Mouse (Mus musculus) liver, embryonic 14.5 days (tissue): ENCODE results near the gene Gse1. TPM values are rescaled to one million over a fixed set of nuclear protein-coding genes. Genes with fewer than 3 reads are reported as not detected.

Source experiments
- ATAC-seq: fragments of 200-750 bp; cut with Nextera tagmentation; 2 replicates; pipeline ENCODE4 v1.8.0; 2017; ENCODE audit warnings: moderate number of reproducible peaks, mild to moderate bottlenecking, moderate library complexity; ENCODE audit not compliant: insufficient read depth
- DNase-seq, 3 experiments: peaks; one replicate each; pipeline ENCODE4 v3.0.0-alpha.2; 2012 to 2013; ENCODE audit warnings: low read depth in 3 of 3, low spot score in 3 of 3
- H3K27ac ChIP-seq: fragments of 300-500 bp; sonication (generic); 2 replicates; pipeline ENCODE4 v1.5.1; 2014; ENCODE audit warnings: moderate library complexity, mild to moderate bottlenecking, control low read depth, inconsistent platforms
- H3K27me3 ChIP-seq: fragments of 300-500 bp; sonication (generic); 2 replicates; pipeline ENCODE4 v1.6.1; 2014; ENCODE audit warnings: mild to moderate bottlenecking, low read length, moderate library complexity; ENCODE audit not compliant: control insufficient read depth, insufficient read depth
- H3K36me3 ChIP-seq: fragments of 300-500 bp; sonication (generic); replicated peaks from 2 replicates; pipeline ENCODE4 v1.6.1; 2014; ENCODE audit warnings: low read depth; ENCODE audit not compliant: control insufficient read depth, insufficient read depth
- H3K4me1 ChIP-seq, 2 experiments: fragments of 200-500 bp in 1 of 2; fragments of 300-500 bp in 1 of 2; sonication (generic) in 1 of 2; replicated peaks; 2 replicates each; pipeline ENCODE4 v1.6.1; 2012 to 2014; ENCODE audit warnings: antibody characterized with exemption in 1 of 2, inconsistent platforms in 1 of 2, low read length in 1 of 2; ENCODE audit not compliant: control insufficient read depth in 2 of 2, insufficient read depth in 2 of 2
- H3K4me2 ChIP-seq: fragments of 300-500 bp; sonication (generic); 2 replicates; pipeline ENCODE4 v1.6.1; 2014; ENCODE audit warnings: low read depth, mild to moderate bottlenecking, control low read depth, moderate library complexity
- H3K4me3 ChIP-seq, 2 experiments: fragments of 200-500 bp in 1 of 2; fragments of 300-500 bp in 1 of 2; sonication (generic) in 1 of 2; 2 replicates each; pipeline ENCODE4 v1.5.1; 2012 to 2014; ENCODE audit warnings: low read depth in 2 of 2, low read length in 2 of 2, mild to moderate bottlenecking in 2 of 2, control low read depth in 1 of 2, inconsistent platforms in 1 of 2, moderate library complexity in 1 of 2; ENCODE audit not compliant: insufficient read depth in 1 of 2
- H3K9ac ChIP-seq: fragments of 300-500 bp; sonication (generic); replicated peaks from 2 replicates; pipeline ENCODE4 v1.6.1; 2014; ENCODE audit warnings: mild to moderate bottlenecking, control low read depth, moderate library complexity
- H3K9me3 ChIP-seq: fragments of 300-500 bp; sonication (generic); 2 replicates; pipeline ENCODE4 v1.6.1; 2016; ENCODE audit warnings: low read length, mixed read lengths; ENCODE audit not compliant: control insufficient read depth
- CTCF ChIP-seq: IDR thresholded peaks from 2 replicates; pipeline ENCODE4 v1.5.1; 2016; ENCODE audit warnings: antibody characterized with exemption, low read depth, control low read depth
- EP300 ChIP-seq: IDR thresholded peaks from 2 replicates; pipeline ENCODE4 v1.6.1; 2016; ENCODE audit warnings: antibody characterized with exemption, low read depth
- WGBS: fragments of 180-500 bp; shearing (Covaris S2); extraction: QIAGEN DNeasy Blood & Tissue Kit; methylation state at CpG from one replicate; pipeline ENCODE4 v1.1.7; 2014; ENCODE audit not compliant: insufficient replicate concordance; 5-methylcytosine and 5-hydroxymethylcytosine counted together
- polyA plus RNA-seq, 2 experiments: library from polyadenylated mRNA; depleted of rRNA in 1 of 2; stranded (reverse) in 1 of 2; unstranded in 1 of 2; fragments of >200 nt; fragmentation: Nextera tagmentation in 1 of 2; extraction: Ambion mirVana in 1 of 2; gene quantifications; 2 replicates each; pipeline versions ENCODE4 v1.2.1 to v1.2.3; 2012 to 2014

The Gse1 gene
- polyA plus RNA-seq, 2 experiments, result 11.4 to 14.9 TPM

GRCm38 (mm10) chr8:120216855-120217830 is 11.1 kb upstream of the Gse1 start:
- TF ChIP-seq EP300 (no peak), CTCF (no peak)
- Histone ChIP-seq H3K27ac (no peak overlapping the region), H3K27me3 (no peaks in the 10 kb centered on the region), H3K9me3 (no peaks in the 10 kb centered on the region), H3K4me2 (no peak overlapping the region), H3K4me3 (no peak overlapping the region), H3K36me3 (no peaks in the 10 kb centered on the region), H3K4me1 (0 out of 4 replicates have a peak, but pooled peaks cover 0 to 2% of the 10 kb centered on the region in 2 experiments), H3K9ac (no peak overlapping the region)
- DNase-seq, result no peak
- WGBS, result 27% methylated on average over 13 of the region's 13 CpGs
- ATAC-seq, result no peak

- no peak overlapping the region for H3K27ac ChIP-seq
- H3K9me3 ChIP-seq, result no peaks in the 10 kb centered on the region
- WGBS, result 49% methylated on average over 11 of the region's 11 CpGs
- H3K36me3 ChIP-seq, result no peaks in the 10 kb centered on the region
- DNase-seq (no peak), ATAC-seq (no peak)
- peaks cover 5% of the 10 kb centered on the region for H3K27me3 ChIP-seq
- no peak overlapping the region for H3K9ac ChIP-seq
- H3K4me3 ChIP-seq, result no peak overlapping the region
- no peak for TF ChIP-seq EP300
- no peak for TF ChIP-seq CTCF
- H3K4me2 ChIP-seq, result no peak overlapping the region
- no peaks in the 10 kb centered on the region for H3K4me1 ChIP-seq
Observed at GRCm38 (mm10) chr8:120222548-120222947, 5.7 kb upstream of the Gse1 start.

- Histone ChIP-seq H3K9ac (no peak overlapping the region), H3K27ac (no peak overlapping the region), H3K4me3 (no peak overlapping the region), H3K4me2 (no peak overlapping the region), H3K4me1 (no peaks in the 10 kb centered on the region), H3K9me3 (no peaks in the 10 kb centered on the region), H3K36me3 (no peaks in the 10 kb centered on the region), H3K27me3 (peaks cover 27% of the 10 kb centered on the region)
- 37% methylated on average over 11 of the region's 11 CpGs for WGBS
- no peak for DNase-seq
- TF ChIP-seq EP300 (no peak), CTCF (no peak)
- ATAC-seq, result no peak
Observed at GRCm38 (mm10) chr8:120224521-120225420, 3.5 kb upstream of the Gse1 start.

- H3K4me3 ChIP-seq, result no peak overlapping the region
- WGBS, result 33% methylated on average over 10 of the region's 10 CpGs
- H3K27ac ChIP-seq, result no peak overlapping the region
- no peaks in the 10 kb centered on the region for H3K9me3 ChIP-seq
- peaks cover 35% of the 10 kb centered on the region for H3K27me3 ChIP-seq
- no peaks in the 10 kb centered on the region for H3K36me3 ChIP-seq
- ATAC-seq (no peak), DNase-seq (no peak)
- no peak overlapping the region for H3K4me2 ChIP-seq
- no peaks in the 10 kb centered on the region for H3K4me1 ChIP-seq
- TF ChIP-seq EP300 (no peak), CTCF (no peak)
- no peak overlapping the region for H3K9ac ChIP-seq
Observed at GRCm38 (mm10) chr8:120225421-120226151, 2.7 kb upstream of the Gse1 start.
